ENCODE assay signal across 9 mouse cellular contexts in the genomic region with DNA sequence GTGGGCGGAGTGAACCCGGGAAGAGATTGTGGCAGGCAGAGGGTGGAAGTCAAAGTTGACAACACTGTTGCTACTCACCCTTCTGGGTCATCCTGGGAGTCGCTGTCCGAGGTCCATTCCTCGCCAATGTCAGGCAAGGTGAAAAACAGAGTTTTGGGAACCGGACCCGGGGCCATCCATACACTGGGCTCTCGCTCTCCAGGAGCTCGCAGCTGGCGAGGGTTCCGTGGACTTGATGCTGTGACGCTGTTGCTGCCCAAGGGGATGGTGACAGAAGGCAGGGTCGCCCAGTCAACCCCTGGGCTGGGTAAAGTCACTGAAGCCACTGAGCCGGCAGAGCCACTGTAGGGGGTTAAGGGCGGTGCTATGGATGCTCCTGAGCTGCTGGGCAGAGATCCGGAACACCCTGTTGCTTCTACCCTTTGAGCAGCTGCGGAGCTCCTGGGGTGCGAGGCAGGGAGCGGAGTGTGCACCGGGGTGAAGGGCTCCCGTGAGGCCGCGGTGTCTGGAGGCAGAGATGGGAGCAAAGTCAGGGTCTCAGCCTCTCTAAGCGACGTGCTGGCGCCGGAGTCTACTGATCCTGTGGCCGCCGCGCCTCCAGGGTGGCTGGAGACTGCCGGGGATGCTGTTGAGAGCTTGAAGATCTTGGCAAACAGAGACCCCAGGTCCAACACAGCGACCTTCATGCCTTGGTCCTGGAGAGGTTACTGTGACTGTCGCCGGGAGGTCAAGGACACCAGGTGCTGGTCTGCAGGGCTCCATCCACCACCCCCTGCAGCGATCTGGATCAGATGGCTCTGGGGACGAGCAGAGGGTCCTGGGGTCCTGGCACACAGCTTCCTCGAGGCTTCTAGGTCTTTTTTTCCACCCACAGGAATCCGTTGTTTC. TPM values are rescaled to one million over a fixed set of nuclear protein-coding genes. Genes with fewer than 3 reads are reported as not detected.
DNase-seq lines count a peak whose midpoint lies in the region; ATAC-seq and TF ChIP-seq lines count a peak whose summit lies in the region.
"Had no signal": no experiment of that assay in that cellular context is flagged by ENCODE, and none has a peak within 500 bp of the region (broad histone marks: within the 10 kb centered on the region; RNA-seq: fewer than 3 reads in every experiment).

No protein-coding gene starts in this region.

- no peak for TF ChIP-seq EP300 in ES-Bruce4 (IDR thresholded peaks at IDR 0.05; ENCODE audit: insufficient read depth, low read depth, low read length)
- TF ChIP-seq EP300 in liver, embryonic 14.5 days (IDR thresholded peaks at IDR 0.05; ENCODE audit: low read depth): no peak

- TF ChIP-seq CTCF in ES-Bruce4 (IDR thresholded peaks at IDR 0.05; ENCODE audit: low read depth, low read length): no peak
- no peak for TF ChIP-seq CTCF in liver, embryonic 14.5 days (IDR thresholded peaks at IDR 0.05; ENCODE audit: low read depth)

- peak; percentile 12 to 20 for DNase-seq in cerebellum, postnatal 14 days
- DNase-seq in cerebellum, adult 11-12 months: no peak
- DNase-seq in forebrain, embryonic 14.5 days (ENCODE audit: low spot score): peak; percentile 27
- no peak for DNase-seq in liver, embryonic 14.5 days (ENCODE audit: low read depth in 3 of 3, low spot score in 3 of 3)
- DNase-seq in thymus, postnatal 0 days (ENCODE audit: low spot score): no peak
- no peak for DNase-seq in left cerebral cortex, adult 18-20 months (ENCODE audit: low spot score in 2 of 2)
- DNase-seq: B cell, adult 2 months had no signal

- H3K9ac ChIP-seq in ES-Bruce4 (ENCODE audit: low read depth, poor library complexity, severe bottlenecking): no peak overlapping the region
- peak overlapping the region; percentile 64 for H3K9ac ChIP-seq in forebrain, embryonic 14.5 days (ENCODE audit: low read length)
- no peak overlapping the region for H3K9ac ChIP-seq in liver, embryonic 14.5 days (replicated peaks)

- no peaks in the 10 kb centered on the region for H3K36me3 ChIP-seq in ES-Bruce4 (ENCODE audit: control insufficient read depth, insufficient read depth, low read length, poor library complexity, severe bottlenecking)
- H3K36me3 ChIP-seq in forebrain, embryonic 14.5 days (ENCODE audit: control insufficient read depth, insufficient read depth, low read length): no peaks in the 10 kb centered on the region
- no peaks in the 10 kb centered on the region for H3K36me3 ChIP-seq in liver, embryonic 14.5 days (replicated peaks; ENCODE audit: control insufficient read depth, insufficient read depth, low read depth)

- no peaks in the 10 kb centered on the region for H3K9me3 ChIP-seq in ES-Bruce4 (replicated peaks; ENCODE audit: control insufficient read depth, insufficient read depth, low read length, poor library complexity, severe bottlenecking)
- H3K9me3 ChIP-seq in forebrain, embryonic 14.5 days (replicated peaks; ENCODE audit: control insufficient read depth, low read length): no peaks in the 10 kb centered on the region
- H3K9me3 ChIP-seq in liver, embryonic 14.5 days (ENCODE audit: control insufficient read depth, low read length): no peaks in the 10 kb centered on the region

- WGBS in forebrain, embryonic 14.5 days: 5% methylated on average over 38 of the region's 38 CpGs
- WGBS in liver, embryonic 14.5 days (ENCODE audit: insufficient replicate concordance): 3% methylated on average over 38 of the region's 38 CpGs

- peak overlapping the region; percentile 34 for H3K4me3 ChIP-seq in ES-Bruce4 (ENCODE audit: low read depth, low read length)
- H3K4me3 ChIP-seq in forebrain, embryonic 14.5 days (ENCODE audit: low read depth, low read length): peak overlapping the region; percentile 35
- no peak overlapping the region for H3K4me3 ChIP-seq in liver, embryonic 14.5 days (ENCODE audit: insufficient read depth in 1 of 2, low read depth in 2 of 2, low read length in 2 of 2)

- H3K4me2 ChIP-seq in forebrain, embryonic 14.5 days (ENCODE audit: low read length): peak overlapping the region; percentile 76
- peak overlapping the region; percentile 36 for H3K4me2 ChIP-seq in liver, embryonic 14.5 days (ENCODE audit: low read depth)

- no peaks in the 10 kb centered on the region; the same call in 1 of the 2 replicates for H3K27me3 ChIP-seq in ES-Bruce4 (ENCODE audit: control insufficient read depth, insufficient read depth, low read length, poor library complexity, severe bottlenecking)
- 0 out of 2 replicates have a peak, but pooled peaks cover 3% of the 10 kb centered on the region for H3K27me3 ChIP-seq in forebrain, embryonic 14.5 days (replicated peaks; ENCODE audit: control insufficient read depth, insufficient read depth, low read length)
- H3K27me3 ChIP-seq in liver, embryonic 14.5 days (ENCODE audit: control insufficient read depth, insufficient read depth, low read length): peaks cover 4% of the 10 kb centered on the region; the same call in 1 of the 2 replicates

- peak; percentile 43 for ATAC-seq in forebrain, embryonic 14.5 days
- ATAC-seq in liver, embryonic 14.5 days (ENCODE audit: insufficient read depth): no peak
- ATAC-seq in erythroid progenitor cell, adult 5-6 weeks (replicated peaks; ENCODE audit: low FRiP score, poor library complexity, severe bottlenecking): no peak

- no peak overlapping the region for H3K27ac ChIP-seq in ES-Bruce4 (ENCODE audit: insufficient read depth, low read length)
- no peak overlapping the region for H3K27ac ChIP-seq in forebrain, embryonic 14.5 days (ENCODE audit: low read depth, low read length)
- no peak overlapping the region for H3K27ac ChIP-seq in liver, embryonic 14.5 days

- TF ChIP-seq POLR2A in ES-Bruce4 (IDR thresholded peaks at IDR 0.05; ENCODE audit: insufficient read depth, low read length): no peak

- H3K4me1 ChIP-seq in ES-Bruce4 (ENCODE audit: control insufficient read depth, insufficient read depth, low read length): no peaks in the 10 kb centered on the region
- peaks cover 10% of the 10 kb centered on the region for H3K4me1 ChIP-seq in forebrain, embryonic 14.5 days (ENCODE audit: control insufficient read depth, insufficient read depth, low read length)
- H3K4me1 ChIP-seq in liver, embryonic 14.5 days (replicated peaks; ENCODE audit: control insufficient read depth in 2 of 2, insufficient read depth in 2 of 2, low read length in 1 of 2): no peaks in the 10 kb centered on the region

RNA-seq across cellular contexts. Expression of a gene that starts 0.8 kb away (rescaled TPM):
- polyA plus RNA-seq in ES-Bruce4 (2011; ENCODE audit: insufficient read depth, insufficient read length, low read depth, missing spikeins): 1.7 and 2.0 TPM in 2 replicates
- 4.0 and 5.4 TPM in 2 replicates for polyA plus RNA-seq in forebrain, embryonic 14.5 days (2014; fragmentation: Nextera tagmentation; extraction: Ambion mirVana)
- 1.2 and 1.4 TPM in 2 replicates for polyA plus RNA-seq in liver, embryonic 14.5 days (2012; rRNA removed)
- polyA plus RNA-seq in liver, embryonic 14.5 days (2014; fragmentation: Nextera tagmentation; extraction: Ambion mirVana): 1.7 and 1.8 TPM in 2 replicates
- not detected in 2 replicates for total RNA-seq in erythroid progenitor cell, adult 5-6 weeks (2015; ENCODE audit: low replicate concordance)
- not detected in 2 replicates for total RNA-seq in erythroid progenitor cell, adult 5-6 weeks (2017; ENCODE audit: low replicate concordance)
- polyA plus RNA-seq in thymus, postnatal 0 days (2015; fragmentation: Nextera tagmentation; extraction: Ambion mirVana): 1.1 and 1.3 TPM in 2 replicates
- total RNA-seq in left cerebral cortex, adult 18-20 months (2021): 10 to 100 TPM; 25.0 to 25.7 TPM

RNA-seq across cellular contexts. Expression of a gene that starts 29.6 kb away (rescaled TPM):
- polyA plus RNA-seq in ES-Bruce4 (2011; ENCODE audit: insufficient read depth, insufficient read length, low read depth, missing spikeins): 0.53 and 2.0 TPM in 2 replicates
- polyA plus RNA-seq in forebrain, embryonic 14.5 days (2014; fragmentation: Nextera tagmentation; extraction: Ambion mirVana): 1.4 and 1.6 TPM in 2 replicates
- polyA plus RNA-seq in liver, embryonic 14.5 days (2012; rRNA removed): 0.40 and 0.61 TPM in 2 replicates
- polyA plus RNA-seq in liver, embryonic 14.5 days (2014; fragmentation: Nextera tagmentation; extraction: Ambion mirVana): 0.38 and 1.3 TPM in 2 replicates
- 4.3 TPM in 1 of 2 replicates, not detected in the other for total RNA-seq in erythroid progenitor cell, adult 5-6 weeks (2015; ENCODE audit: low replicate concordance)
- 0.68 TPM in 1 of 2 replicates, not detected in the other for total RNA-seq in erythroid progenitor cell, adult 5-6 weeks (2017; ENCODE audit: low replicate concordance)
- 1.5 and 1.8 TPM in 2 replicates for polyA plus RNA-seq in thymus, postnatal 0 days (2015; fragmentation: Nextera tagmentation; extraction: Ambion mirVana)
- total RNA-seq in left cerebral cortex, adult 18-20 months (2021): 10 to 100 TPM in 1 of 2 experiments, 1 to 10 TPM in 1; 9.2 to 10.5 TPM

RNA-seq across cellular contexts. Expression of a gene that starts 48.3 kb away (rescaled TPM):
- polyA plus RNA-seq in ES-Bruce4 (2011; ENCODE audit: insufficient read depth, insufficient read length, low read depth, missing spikeins): 0.63 and 0.87 TPM in 2 replicates
- polyA plus RNA-seq in forebrain, embryonic 14.5 days (2014; fragmentation: Nextera tagmentation; extraction: Ambion mirVana): 0.70 and 1.1 TPM in 2 replicates
- 1.9 and 2.3 TPM in 2 replicates for polyA plus RNA-seq in liver, embryonic 14.5 days (2012; rRNA removed)
- 3.7 and 5.4 TPM in 2 replicates for polyA plus RNA-seq in liver, embryonic 14.5 days (2014; fragmentation: Nextera tagmentation; extraction: Ambion mirVana)
- 1.3 and 2.5 TPM in 2 replicates for total RNA-seq in erythroid progenitor cell, adult 5-6 weeks (2015; ENCODE audit: low replicate concordance)
- total RNA-seq in erythroid progenitor cell, adult 5-6 weeks (2017; ENCODE audit: low replicate concordance): 0.91 and 1.5 TPM in 2 replicates
- 1.8 and 2.0 TPM in 2 replicates for polyA plus RNA-seq in thymus, postnatal 0 days (2015; fragmentation: Nextera tagmentation; extraction: Ambion mirVana)
- total RNA-seq in left cerebral cortex, adult 18-20 months (2021): 1 to 10 TPM; 5.9 to 6.4 TPM

Comparison
In these comparisons a context has a peak if more than half of its experiments do, and no peak if none do; other contexts are left out.
1. DNase-seq: peak in cerebellum, postnatal 14 days (2 of 2) and forebrain, embryonic 14.5 days (single experiment); none in cerebellum, adult 11-12 months (single experiment), liver, embryonic 14.5 days (0 of 3), thymus, postnatal 0 days (single experiment) and left cerebral cortex, adult 18-20 months (0 of 2).
2. H3K4me3 ChIP-seq: peak in ES-Bruce4 (single experiment) and forebrain, embryonic 14.5 days (single experiment); none in liver, embryonic 14.5 days (0 of 2).